Mouse (Mus musculus) forebrain, postnatal 0 days (tissue): ENCODE data around the gene Coq10a. TPM values are rescaled to one million over a fixed set of nuclear protein-coding genes. Genes with fewer than 3 reads are reported as not detected.
A peak's percentile ranks its signal among the peaks of the same experiment; 100 is the strongest.

Source experiments
- ATAC-seq: fragments of 200-750 bp; cut with Nextera tagmentation; 2 replicates; pipeline ENCODE4 v1.8.0; 2017; ENCODE audit warnings: mild to moderate bottlenecking, moderate library complexity
- DNase-seq: peaks from one replicate; pipeline ENCODE4 v3.0.0-alpha.2; 2015
- H3K27ac ChIP-seq: fragments of 300-500 bp; sonication (generic); 2 replicates; pipeline ENCODE4 v1.5.1; 2014; ENCODE audit warnings: low read depth, mild to moderate bottlenecking, antibody characterized with exemption, low read length, moderate library complexity, mixed read lengths
- H3K27me3 ChIP-seq: fragments of 300-500 bp; sonication (generic); 2 replicates; pipeline ENCODE4 v1.6.1; 2014; ENCODE audit warnings: mild to moderate bottlenecking, low read length, mixed read lengths; ENCODE audit not compliant: insufficient read depth
- H3K36me3 ChIP-seq: fragments of 300-500 bp; sonication (generic); 2 replicates; pipeline ENCODE4 v1.6.1; 2014; ENCODE audit warnings: mild to moderate bottlenecking, moderate library complexity; ENCODE audit not compliant: insufficient read depth
- H3K4me1 ChIP-seq: fragments of 300-500 bp; sonication (generic); 2 replicates; pipeline ENCODE4 v1.6.1; 2014; ENCODE audit warnings: antibody characterized with exemption; ENCODE audit not compliant: insufficient read depth
- H3K4me2 ChIP-seq: fragments of 300-500 bp; sonication (generic); 2 replicates; pipeline ENCODE4 v1.6.1; 2014; ENCODE audit warnings: low read depth, mild to moderate bottlenecking, moderate library complexity
- H3K4me3 ChIP-seq: fragments of 300-500 bp; sonication (generic); 2 replicates; pipeline ENCODE4 v1.5.1; 2014; ENCODE audit warnings: low read depth, low read length, mixed read lengths
- H3K9ac ChIP-seq: fragments of 300-500 bp; sonication (generic); 2 replicates; pipeline ENCODE4 v1.6.1; 2014; ENCODE audit warnings: mild to moderate bottlenecking
- H3K9me3 ChIP-seq: fragments of 300-500 bp; sonication (generic); 2 replicates; pipeline ENCODE4 v1.6.1; 2016; ENCODE audit warnings: low read length
- CTCF ChIP-seq: sonication (generic); IDR thresholded peaks from 2 replicates; pipeline ENCODE4 v1.5.1; 2016; ENCODE audit warnings: antibody characterized with exemption, control low read depth, low read depth
- WGBS: fragments of 180-500 bp; shearing (Covaris S2); extraction: QIAGEN DNeasy Blood & Tissue Kit; methylation state at CpG from one replicate; pipeline ENCODE4 v1.1.7; 2014; 5-methylcytosine and 5-hydroxymethylcytosine counted together
- polyA plus RNA-seq: library from polyadenylated mRNA; unstranded; fragments of >200 nt; fragmentation: Nextera tagmentation; extraction: Ambion mirVana; gene quantifications from 2 replicates; pipeline ENCODE4 v1.2.1, GENCODE M21; 2015
- total RNA-seq: library from RNA; depleted of rRNA; stranded (reverse); fragments of >200 nt; gene quantifications from 2 replicates; pipeline ENCODE4 v1.2.3, GENCODE M21; 2014

The Coq10a gene
- total and polyA plus RNA-seq, 2 experiments from 2014 or later, result 41.6 to 48.2 TPM

- H3K4me3 ChIP-seq, result peak overlapping the region; percentile 99
- ATAC-seq (no peak), DNase-seq (no peak)
- peaks cover 24% of the 10 kb centered on the region for H3K4me1 ChIP-seq
- H3K36me3 ChIP-seq, result peaks cover 29% of the 10 kb centered on the region
- H3K9me3 ChIP-seq, result no peaks in the 10 kb centered on the region
- peak overlapping the region; percentile 94; the same call in 1 of the 2 replicates for H3K9ac ChIP-seq
- TF ChIP-seq CTCF, result no peak
- H3K4me2 ChIP-seq, result peak overlapping the region; percentile 95
- no peaks in the 10 kb centered on the region for H3K27me3 ChIP-seq
- H3K27ac ChIP-seq, result peak overlapping the region; percentile 97
- WGBS, result 26% methylated on average over 4 of the region's 4 CpGs
Observed at GRCm38 (mm10) chr10:128410560-128410845, 41.7 kb upstream of the Coq10a start.

GRCm38 (mm10) chr10:128409692-128410559 lies 41.1 kb upstream of the Coq10a start:
- Histone ChIP-seq H3K4me3 (peak overlapping the region; percentile 99), H3K9me3 (no peaks in the 10 kb centered on the region), H3K27ac (peak overlapping the region; percentile 97), H3K4me2 (peak overlapping the region; percentile 95), H3K27me3 (no peaks in the 10 kb centered on the region), H3K36me3 (peaks cover 24% of the 10 kb centered on the region), H3K4me1 (peaks cover 24% of the 10 kb centered on the region), H3K9ac (peak overlapping the region; percentile 76)
- peak; percentile 98 for DNase-seq
- TF ChIP-seq CTCF, result peak; percentile 79
- 4% methylated on average over 36 of the region's 36 CpGs for WGBS
- ATAC-seq, result peak; percentile 88

GRCm38 (mm10) chr10:128408591-128409535 lies 40.1 kb upstream of the Coq10a start:
- 16% methylated on average over 35 of the region's 35 CpGs for WGBS
- peak overlapping the region; percentile 74 for H3K4me2 ChIP-seq
- H3K4me1 ChIP-seq, result peaks cover 24% of the 10 kb centered on the region
- peaks cover 15% of the 10 kb centered on the region for H3K36me3 ChIP-seq
- H3K4me3 ChIP-seq, result peak overlapping the region; percentile 99
- H3K27ac ChIP-seq, result peak overlapping the region; percentile 78
- H3K9me3 ChIP-seq, result no peaks in the 10 kb centered on the region
- ATAC-seq (peak; percentile 19; the same call in 1 of the 2 replicates), DNase-seq (peak; percentile 73)
- no peaks in the 10 kb centered on the region for H3K27me3 ChIP-seq
- no peak for TF ChIP-seq CTCF
- H3K9ac ChIP-seq, result peak overlapping the region; percentile 76

GRCm38 (mm10) chr10:128403931-128404330 lies 35.1 kb upstream of the Coq10a start:
- no peaks in the 10 kb centered on the region for H3K27me3 ChIP-seq
- H3K4me2 ChIP-seq, result no peak overlapping the region
- no peak overlapping the region for H3K9ac ChIP-seq
- no peak overlapping the region for H3K4me3 ChIP-seq
- peaks cover 7% of the 10 kb centered on the region for H3K4me1 ChIP-seq
- WGBS, result 83% methylated on average over 7 of the region's 7 CpGs
- no peaks in the 10 kb centered on the region for H3K9me3 ChIP-seq
- TF ChIP-seq CTCF, result no peak
- ATAC-seq (no peak), DNase-seq (no peak)
- no peak overlapping the region for H3K27ac ChIP-seq
- H3K36me3 ChIP-seq, result peaks cover 15% of the 10 kb centered on the region

GRCm38 (mm10) chr10:128401638-128402037 lies 32.8 kb upstream of the Coq10a start:
- DNase-seq (no peak), ATAC-seq (no peak)
- no peak for TF ChIP-seq CTCF
- peaks cover 13% of the 10 kb centered on the region for H3K36me3 ChIP-seq
- H3K27me3 ChIP-seq, result no peaks in the 10 kb centered on the region
- H3K9ac ChIP-seq, result no peak overlapping the region
- H3K4me1 ChIP-seq, result no peaks in the 10 kb centered on the region
- WGBS, result 86% methylated on average over 9 of the region's 9 CpGs
- H3K27ac ChIP-seq, result no peak overlapping the region
- no peak overlapping the region for H3K4me2 ChIP-seq
- no peaks in the 10 kb centered on the region for H3K9me3 ChIP-seq
- no peak overlapping the region for H3K4me3 ChIP-seq

- 15% methylated on average over 2 of the region's 2 CpGs for WGBS
- ATAC-seq, result no peak
- no peak within 1 kb of the TSS for H3K4me2 ChIP-seq
- H3K4me3 ChIP-seq, result no peak within 1 kb of the TSS
- DNase-seq, result no peak
- H3K9me3 ChIP-seq, result no peaks in the 10 kb centered on the region
- no peak within 1 kb of the TSS for H3K27ac ChIP-seq
- no peaks in the 10 kb centered on the region for H3K4me1 ChIP-seq
- TF ChIP-seq CTCF, result no peak
- H3K36me3 ChIP-seq, result peaks cover 8% of the 10 kb centered on the region
- no peak within 1 kb of the TSS for H3K9ac ChIP-seq
- no peaks in the 10 kb centered on the region for H3K27me3 ChIP-seq
Observed at GRCm38 (mm10) chr10:128401056-128401455, 32.3 kb upstream of the Coq10a start, which contains the start of gene Slc39a5. Slc39a5 (minus strand) TSS chr10:128401229.

GRCm38 (mm10) chr10:128400338-128400737 lies 31.5 kb upstream of the Coq10a start:
- WGBS, result 37% methylated on average over 5 of the region's 5 CpGs
- DNase-seq (no peak), ATAC-seq (no peak)
- Histone ChIP-seq H3K9me3 (no peaks in the 10 kb centered on the region), H3K4me3 (no peak overlapping the region), H3K27ac (no peak overlapping the region), H3K36me3 (peaks cover 5% of the 10 kb centered on the region; the same call in 1 of the 2 replicates), H3K4me2 (no peak overlapping the region), H3K9ac (no peak overlapping the region), H3K27me3 (no peaks in the 10 kb centered on the region), H3K4me1 (no peaks in the 10 kb centered on the region)
- TF ChIP-seq CTCF, result no peak
